Mouse (Mus musculus): Measurements from ENCODE around the gene S100a1.

GRCm38 (mm10) chr3:90514691-90515090 is 499 bp upstream of the S100a1 start:
- TF ChIP-seq CTCF (IDR thresholded peaks at IDR 0.05; ENCODE audit: low read depth, low read length), result peak; percentile 8; the same call in 1 of the 2 replicates
- TF ChIP-seq POLR2A (IDR thresholded peaks at IDR 0.05; ENCODE audit: extremely low read depth, insufficient read depth, low read length), result peak; percentile 60; the same call in 1 of the 2 replicates

All from liver, adult 2 months (tissue).